Mouse (Mus musculus): Measurements from ENCODE around the gene Atxn2.

GRCm38 (mm10) chr5:121809667-121810224 lies 98.6 kb downstream of the Atxn2 start:
- TF ChIP-seq POLR2A (IDR thresholded peaks at IDR 0.05; ENCODE audit: insufficient read depth, low read depth, low read length), result no peak
- no peak for TF ChIP-seq CTCF (IDR thresholded peaks at IDR 0.05; ENCODE audit: insufficient read depth, low read depth, low read length)
